Mouse (Mus musculus) lung, adult 2 months (tissue): ENCODE measurements around the gene AL731706.1. TPM values are rescaled to one million over a fixed set of nuclear protein-coding genes. Genes with fewer than 3 reads are reported as not detected.
"Not testable (repeated sequence)": the region's sequence is repeated elsewhere in the genome, so short reads cannot be mapped to it uniquely, and the experiment has no call there.

Experiments
- DNase-seq: peaks from one replicate; pipeline ENCODE4 v3.0.0; 2022
- H3K4me1 ChIP-seq: fragments of 200-500 bp; 2 replicates; pipeline ENCODE4 v1.6.1; 2011; ENCODE audit warnings: low read length; ENCODE audit not compliant: control insufficient read depth, insufficient read depth
- H3K4me3 ChIP-seq: fragments of 200-500 bp; replicated peaks from 2 replicates; pipeline ENCODE3; 2011; ENCODE audit warnings: low read depth, mild to moderate bottlenecking, control low read depth, low read length; ENCODE audit errors: extremely low read depth
- CTCF ChIP-seq: fragments of 200-500 bp; IDR thresholded peaks from 2 replicates; pipeline ENCODE4 v1.5.1; 2011; ENCODE audit warnings: mild to moderate bottlenecking, low read length, control low read depth; ENCODE audit not compliant: insufficient read depth
- POLR2A ChIP-seq: fragments of 200-500 bp; IDR thresholded peaks from 2 replicates; pipeline ENCODE4 v1.6.1; 2011; ENCODE audit warnings: low read depth, mild to moderate bottlenecking, control low read depth, low read length, borderline replicate concordance; ENCODE audit errors: extremely low read depth
- WGBS: fragments of 180-500 bp; shearing (Covaris S2); methylation state at CpG from one replicate; pipeline ENCODE4 v1.1.7; 2018; 5-methylcytosine and 5-hydroxymethylcytosine counted together
- polyA plus RNA-seq: library from polyadenylated mRNA; depleted of rRNA; stranded (reverse); fragments of >200 nt; gene quantifications from 2 replicates; pipeline ENCODE4 v1.2.3, GENCODE M21; 2012

Gene AL731706.1
- polyA plus RNA-seq, 1 experiment = 5.3 TPM

DNA sequence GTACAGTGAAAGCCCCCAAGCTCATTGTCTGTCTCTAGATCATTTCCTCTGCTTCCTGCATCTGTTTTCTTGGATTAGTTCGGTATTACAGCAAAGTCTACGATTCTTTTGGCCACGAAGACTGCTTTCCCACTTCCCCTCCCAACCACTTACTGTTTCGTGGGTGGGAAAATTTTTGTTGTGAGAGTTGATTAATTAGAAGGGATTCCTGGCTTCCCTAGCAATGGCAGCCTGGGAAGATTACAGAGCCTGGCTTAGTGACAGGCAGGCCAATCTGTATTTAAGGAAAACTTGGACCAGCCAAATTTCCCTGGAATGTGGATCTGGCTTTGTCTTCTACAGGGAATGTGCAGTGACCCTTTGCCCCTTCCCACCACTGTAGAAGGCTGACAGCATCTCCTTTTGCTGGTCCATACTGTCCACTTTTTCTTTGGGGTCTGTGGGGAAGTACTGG is 20.8 kb upstream of the AL731706.1 start:
- no peak for DNase-seq
- H3K4me1 ChIP-seq = peaks cover 5% of the 10 kb centered on the region
- WGBS = 11% methylated on average over 4 of the region's 4 CpGs
- H3K4me3 ChIP-seq = no peak overlapping the region
- no peak for TF ChIP-seq POLR2A
- TF ChIP-seq CTCF = no peak

DNA sequence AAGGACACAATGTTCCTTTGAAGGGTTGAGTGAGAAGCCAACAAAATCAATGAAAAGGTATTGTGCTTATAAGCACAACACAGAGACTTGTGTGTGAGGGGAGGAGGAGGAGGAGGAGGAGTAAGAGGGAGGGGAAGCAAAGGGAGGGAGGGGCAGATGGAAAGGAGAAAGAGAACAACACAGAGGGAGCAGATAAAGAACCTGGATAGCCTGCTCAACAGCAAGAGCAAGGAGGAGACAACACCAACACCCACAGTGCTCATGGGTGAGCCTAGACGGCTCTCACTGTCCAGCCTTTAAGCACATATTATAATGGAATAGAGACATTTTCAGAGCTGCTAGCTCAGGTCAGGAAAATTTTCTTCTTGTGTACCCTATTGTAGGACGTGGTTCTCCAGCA is 18.1 kb upstream of the AL731706.1 start:
- no peak overlapping the region for H3K4me3 ChIP-seq
- 87% methylated on average over 2 of the region's 2 CpGs for WGBS

DNA sequence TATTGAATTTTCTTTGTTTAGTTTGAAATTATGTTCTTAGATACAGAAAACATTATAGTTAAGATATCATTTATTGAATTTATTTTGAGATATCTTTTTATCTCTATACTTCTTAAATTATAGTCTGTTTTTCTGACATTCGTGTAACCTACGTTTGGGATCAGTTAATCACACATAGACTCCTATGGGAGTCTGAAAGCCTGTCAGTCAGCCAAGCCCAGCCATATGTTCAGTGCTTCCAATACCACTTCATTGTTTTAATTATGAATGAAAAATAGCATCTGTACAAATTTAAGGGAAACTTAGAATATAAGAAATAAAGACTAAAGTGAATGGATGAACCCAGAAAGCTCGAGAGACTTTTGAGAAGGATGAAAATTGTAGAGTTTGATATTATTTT is 17.4 kb upstream of the AL731706.1 start:
- WGBS = 89% methylated on average over 3 of the region's 3 CpGs
- Histone ChIP-seq H3K4me1 (peaks cover 3% of the 10 kb centered on the region), H3K4me3 (no peak overlapping the region)
- TF ChIP-seq CTCF (no peak), POLR2A (no peak)
- DNase-seq = no peak

More for the DNA sequence above, 18.1 kb upstream of the AL731706.1 start:
- no peak for TF ChIP-seq POLR2A
- no peak for TF ChIP-seq CTCF
- no peak for DNase-seq
- H3K4me1 ChIP-seq = peaks cover 3% of the 10 kb centered on the region

DNA sequence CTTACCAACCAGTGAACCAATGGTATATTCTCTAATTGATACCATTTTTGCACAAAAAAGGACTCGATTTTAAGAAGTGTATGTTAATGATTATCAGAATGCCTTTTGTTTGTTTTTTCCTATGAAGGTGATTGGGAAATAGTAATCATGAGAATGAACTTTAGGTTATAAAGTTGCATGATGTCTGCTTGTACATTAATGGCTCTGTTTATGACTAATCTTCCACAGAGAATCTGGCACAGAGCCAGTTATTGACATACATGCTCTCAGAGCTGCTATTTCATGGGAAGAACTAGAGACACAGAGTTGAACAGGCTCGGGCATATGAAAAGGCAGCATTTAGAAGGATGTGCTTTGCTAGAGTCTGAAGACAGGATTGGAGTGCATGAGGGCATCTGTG is 4.9 kb upstream of the AL731706.1 start:
- 71% methylated on average over 2 of the region's 2 CpGs for WGBS
- Histone ChIP-seq H3K4me3 (no peak overlapping the region), H3K4me1 (no peaks in the 10 kb centered on the region)
- no peak for DNase-seq
- no peak for TF ChIP-seq CTCF
- TF ChIP-seq POLR2A = no peak

DNA sequence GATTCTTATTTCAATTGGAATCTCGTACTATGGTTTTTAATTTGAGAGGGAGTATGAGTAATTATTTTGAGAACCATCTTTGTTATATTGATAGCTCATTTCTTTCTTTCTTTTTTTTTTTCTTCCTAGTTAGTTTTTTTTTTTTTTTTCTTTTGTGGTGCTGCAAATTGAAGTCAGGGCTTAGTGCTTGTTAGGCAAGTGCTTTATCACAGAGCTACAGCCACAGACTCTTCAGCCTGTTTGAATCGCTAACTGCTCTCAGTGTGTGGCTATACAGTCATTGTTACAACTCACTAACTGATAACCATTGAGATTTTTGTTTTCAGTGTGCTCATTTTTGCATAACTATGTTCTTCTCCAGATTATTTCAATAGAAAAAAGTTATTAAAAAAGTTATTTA is 3.3 kb upstream of the AL731706.1 start:
- 86% methylated on average over 2 of the region's 2 CpGs for WGBS
- Histone ChIP-seq H3K4me3 (no peak overlapping the region), H3K4me1 (0 out of 2 replicates have a peak, but pooled peaks cover 3% of the 10 kb centered on the region)
- no peak for TF ChIP-seq CTCF
- no peak for TF ChIP-seq POLR2A
- no peak for DNase-seq

DNA sequence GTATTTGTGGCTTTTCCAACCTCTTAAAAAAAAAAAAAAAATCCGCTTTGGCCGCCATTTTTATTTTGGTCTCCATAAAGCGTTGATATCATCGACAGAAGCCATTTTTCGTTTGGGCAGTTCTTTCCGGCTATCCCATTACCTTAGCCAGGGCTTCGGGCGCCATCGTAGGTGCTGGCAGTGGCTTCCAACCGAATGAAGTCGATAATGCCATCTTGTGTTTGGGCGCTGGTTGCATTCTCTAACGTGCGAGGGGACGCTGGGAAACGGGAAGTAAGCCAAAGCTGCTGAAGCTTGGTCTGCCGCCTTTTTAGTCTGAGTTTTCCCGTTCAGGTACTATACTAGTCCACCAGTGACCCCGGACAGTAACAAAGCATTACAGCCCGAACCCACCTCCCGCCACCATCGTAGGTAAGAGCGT is 772 bp upstream of the AL731706.1 start:
- 0 out of 2 replicates have a peak, but pooled peaks cover 3% of the 10 kb centered on the region for H3K4me1 ChIP-seq
- TF ChIP-seq CTCF = no peak
- peak; percentile 74; the same call in 1 of the 2 replicates for TF ChIP-seq POLR2A
- peak; percentile 91 for DNase-seq
- H3K4me3 ChIP-seq = peak overlapping the region; percentile 95
- under 1% methylated on average over 23 of the region's 23 CpGs for WGBS

DNA sequence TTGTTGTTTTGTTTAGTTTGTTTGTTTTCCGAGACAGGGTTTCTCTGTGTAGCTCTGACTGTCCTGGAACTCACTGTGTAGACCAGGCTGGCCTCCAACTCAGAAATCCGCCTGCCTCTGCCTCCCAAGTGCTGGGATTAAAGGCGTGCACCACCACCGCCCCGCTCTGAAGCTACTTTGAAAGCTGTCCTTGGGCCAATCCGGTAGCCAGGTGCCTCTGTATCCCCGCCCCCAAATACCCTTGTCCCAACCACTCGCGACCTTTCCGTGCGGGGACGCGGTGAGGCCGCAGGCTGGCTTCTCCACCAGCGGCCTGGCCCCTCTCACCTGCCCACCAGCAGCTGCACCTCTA is 497 bp downstream of the AL731706.1 start:
- not testable (repeated sequence) for H3K4me1 ChIP-seq, DNase-seq
- 3% methylated on average over 15 of the region's 15 CpGs for WGBS
- peak overlapping the region; percentile 93 for H3K4me3 ChIP-seq

DNA sequence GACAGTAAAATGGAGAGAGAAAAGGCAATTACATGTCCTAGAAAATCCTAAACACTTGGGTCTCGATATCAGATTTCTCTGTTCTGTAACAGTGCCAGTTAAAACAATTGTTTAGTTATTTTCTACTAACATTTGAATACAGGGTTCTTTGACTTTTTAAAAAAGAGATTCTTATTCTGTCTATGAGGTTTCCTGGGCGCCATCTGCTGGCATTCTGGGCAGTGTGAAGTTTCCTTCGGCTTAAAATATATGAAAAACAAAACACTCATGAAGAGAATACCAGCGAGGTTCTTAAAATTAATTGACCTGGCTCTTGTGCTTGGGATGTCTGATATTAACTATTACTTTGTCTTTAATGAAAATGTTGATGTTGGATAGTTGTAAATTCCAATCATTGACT is 4.3 kb downstream of the AL731706.1 start:
- Histone ChIP-seq H3K4me1 (0 out of 2 replicates have a peak, but pooled peaks cover 3% of the 10 kb centered on the region), H3K4me3 (no peak overlapping the region)
- DNase-seq = no peak
- no peak for TF ChIP-seq CTCF
- no peak for TF ChIP-seq POLR2A
- WGBS = 34% methylated on average over 4 of the region's 4 CpGs

DNA sequence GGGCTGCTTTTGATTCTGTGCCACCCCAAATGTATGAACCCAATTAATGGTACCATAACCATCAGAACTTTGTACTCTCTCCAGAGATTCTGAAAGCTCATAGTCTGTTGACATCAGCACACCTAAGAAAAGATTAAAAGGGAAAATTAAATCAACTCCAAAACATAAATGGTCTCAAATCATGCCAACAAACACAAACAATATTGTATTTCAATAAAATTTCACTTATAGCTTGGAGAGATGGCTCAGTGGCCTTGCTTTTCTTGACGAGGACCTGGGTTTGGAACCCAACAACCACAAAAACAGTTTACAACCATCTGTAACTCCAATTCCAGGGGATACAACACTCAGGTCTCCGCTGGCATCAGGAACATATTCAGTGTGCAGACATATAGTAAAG is 5.6 kb downstream of the AL731706.1 start, which contains the start of gene AL731706.2:
Gene AL731706.2, minus strand, starts transcription at position 101 of the 400 bp plus-strand sequence.
- 0 out of 2 replicates have a peak, but pooled peaks cover 3% of the 10 kb centered on the region for H3K4me1 ChIP-seq
- WGBS = 95% methylated on average over 2 of the region's 2 CpGs
- TF ChIP-seq POLR2A = no peak
- no peak for TF ChIP-seq CTCF
- no peak within 1 kb of the TSS for H3K4me3 ChIP-seq
- no peak for DNase-seq

DNA sequence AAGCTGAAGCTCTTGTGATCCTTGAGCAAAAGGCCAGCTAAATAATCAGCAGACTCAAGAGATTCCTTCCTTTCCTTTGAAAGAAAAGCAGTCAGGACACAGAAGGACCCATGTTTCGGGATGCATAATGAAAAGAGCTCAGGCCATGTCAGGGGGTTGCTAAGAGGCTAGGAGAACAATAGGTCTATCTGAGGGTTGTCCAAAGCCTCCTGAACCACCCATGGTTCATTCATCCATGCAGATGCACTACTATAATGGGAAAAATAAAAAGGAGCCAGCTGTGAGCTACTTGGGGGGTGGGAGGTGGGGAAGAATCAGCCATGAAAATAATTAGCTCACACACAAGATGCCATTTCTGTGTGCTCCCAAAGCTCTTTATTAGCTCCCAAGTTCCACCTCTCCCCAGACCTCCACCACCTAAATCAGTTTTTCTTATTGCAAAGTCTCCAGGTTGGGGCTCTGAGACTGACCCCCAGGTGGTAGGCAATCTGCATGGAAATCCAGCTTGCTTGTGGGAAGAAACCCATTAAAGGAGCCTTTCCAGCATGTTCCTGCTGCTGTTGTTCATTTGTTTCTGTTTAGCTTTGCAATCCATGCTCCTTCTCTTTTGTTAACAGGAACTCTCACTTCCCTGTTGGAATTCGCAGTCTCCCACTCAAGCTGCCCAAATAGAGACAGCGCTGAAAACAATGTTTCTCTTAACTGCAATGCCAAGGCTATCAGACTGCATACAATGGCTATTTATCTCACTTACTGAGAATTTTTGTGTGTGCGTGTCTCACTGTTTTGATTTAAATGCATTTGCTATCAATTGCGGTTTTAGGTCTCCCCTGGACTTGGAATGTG is 36.4 kb downstream of the AL731706.1 start:
- H3K4me1 ChIP-seq = no peaks in the 10 kb centered on the region
- 58% methylated on average over 5 of the region's 5 CpGs for WGBS
- no peak for DNase-seq
- TF ChIP-seq CTCF = no peak
- TF ChIP-seq POLR2A = no peak
- no peak overlapping the region for H3K4me3 ChIP-seq
